Comparison of ENCODE assay signal across 10 mouse cellular contexts in the genomic region with DNA sequence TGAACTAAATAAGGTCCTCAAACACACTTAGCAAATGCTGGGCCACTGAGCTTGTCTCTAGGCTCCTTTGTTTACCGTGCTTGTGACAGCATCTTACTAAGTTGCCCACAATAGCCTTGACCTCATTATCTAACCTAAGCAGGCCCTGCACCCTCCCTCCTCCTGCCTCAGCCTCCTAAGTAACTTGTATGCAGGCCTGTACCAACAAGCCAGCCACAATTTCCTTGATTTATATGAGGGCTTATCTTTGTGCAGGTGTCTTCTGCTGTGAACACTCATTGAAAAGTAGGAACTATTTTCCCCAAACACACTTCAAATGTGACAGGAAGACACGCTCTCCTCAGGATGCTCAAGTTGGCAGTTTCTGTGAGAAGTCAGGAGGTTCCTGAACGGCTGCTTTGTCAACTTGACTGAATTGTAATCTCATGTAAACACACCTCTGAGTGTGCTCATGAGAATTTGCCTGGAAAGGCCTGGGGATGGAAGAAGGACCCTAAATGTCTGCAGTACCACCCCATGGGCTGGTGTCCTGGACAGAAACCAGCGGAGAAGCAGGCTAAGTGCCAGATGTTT. TPM values are rescaled to one million over a fixed set of nuclear protein-coding genes. Genes with fewer than 3 reads are reported as not detected.
DNase-seq lines count a peak whose midpoint lies in the region; ATAC-seq and TF ChIP-seq lines count a peak whose summit lies in the region.
"Had no signal": no experiment of that assay in that cellular context is flagged by ENCODE, and none has a peak within 500 bp of the region (broad histone marks: within the 10 kb centered on the region; RNA-seq: fewer than 3 reads in every experiment).

No protein-coding gene starts in this region.

- no peaks in the 10 kb centered on the region for H3K27me3 ChIP-seq in midbrain, embryonic 11.5 days (ENCODE audit: control insufficient read depth, insufficient read depth, low read length)
- H3K27me3 ChIP-seq in midbrain, embryonic 15.5 days (replicated peaks), result no peaks in the 10 kb centered on the region
- no peaks in the 10 kb centered on the region for H3K27me3 ChIP-seq in hindbrain, embryonic 15.5 days
- no peaks in the 10 kb centered on the region for H3K27me3 ChIP-seq in neural tube, embryonic 13.5 days
- no peaks in the 10 kb centered on the region for H3K27me3 ChIP-seq in intestine, postnatal 0 days (replicated peaks; ENCODE audit: control insufficient read depth, insufficient read depth, low read length)
- H3K27me3 ChIP-seq: heart, embryonic 12.5 days; Patski had no signal

- H3K4me1 ChIP-seq in midbrain, embryonic 11.5 days (ENCODE audit: control insufficient read depth, insufficient read depth, low read length), result peaks cover 5% of the 10 kb centered on the region
- peaks cover 6% of the 10 kb centered on the region; the same call in 1 of the 2 replicates for H3K4me1 ChIP-seq in midbrain, embryonic 15.5 days
- peaks cover 10% of the 10 kb centered on the region for H3K4me1 ChIP-seq in hindbrain, embryonic 15.5 days (replicated peaks)
- peaks cover 9% of the 10 kb centered on the region for H3K4me1 ChIP-seq in neural tube, embryonic 13.5 days (replicated peaks)
- H3K4me1 ChIP-seq in intestine, postnatal 0 days (replicated peaks; ENCODE audit: control insufficient read depth, insufficient read depth, low read length), result no peaks in the 10 kb centered on the region

- H3K4me2 ChIP-seq in midbrain, embryonic 11.5 days, result no peak overlapping the region
- no peak overlapping the region for H3K4me2 ChIP-seq in midbrain, embryonic 15.5 days
- no peak overlapping the region for H3K4me2 ChIP-seq in hindbrain, embryonic 15.5 days
- H3K4me2 ChIP-seq in neural tube, embryonic 13.5 days, result no peak overlapping the region
- no peak overlapping the region for H3K4me2 ChIP-seq in intestine, postnatal 0 days (replicated peaks; ENCODE audit: low read depth)
- H3K4me2 ChIP-seq: heart, embryonic 12.5 days had no signal

- H3K36me3 ChIP-seq in midbrain, embryonic 11.5 days (ENCODE audit: control insufficient read depth, insufficient read depth, low read length), result no peaks in the 10 kb centered on the region
- H3K36me3 ChIP-seq in midbrain, embryonic 15.5 days (replicated peaks), result no peaks in the 10 kb centered on the region
- H3K36me3 ChIP-seq in hindbrain, embryonic 15.5 days, result no peaks in the 10 kb centered on the region
- H3K36me3 ChIP-seq in neural tube, embryonic 13.5 days, result no peaks in the 10 kb centered on the region
- H3K36me3 ChIP-seq in intestine, postnatal 0 days (ENCODE audit: control insufficient read depth, insufficient read depth), result no peaks in the 10 kb centered on the region
- H3K36me3 ChIP-seq: heart, embryonic 12.5 days had no signal

- H3K4me3 ChIP-seq in midbrain, embryonic 11.5 days (ENCODE audit: low read depth, low read length), result no peak overlapping the region
- H3K4me3 ChIP-seq in midbrain, embryonic 15.5 days, result no peak overlapping the region
- H3K4me3 ChIP-seq in hindbrain, embryonic 15.5 days, result no peak overlapping the region
- H3K4me3 ChIP-seq in neural tube, embryonic 13.5 days, result no peak overlapping the region
- H3K4me3 ChIP-seq in intestine, postnatal 0 days (ENCODE audit: low read depth, low read length), result no peak overlapping the region
- H3K4me3 ChIP-seq: heart, embryonic 12.5 days had no signal

- peak overlapping the region; percentile 79 for H3K27ac ChIP-seq in midbrain, embryonic 11.5 days (ENCODE audit: low read depth, low read length)
- no peak overlapping the region for H3K27ac ChIP-seq in midbrain, embryonic 15.5 days
- peak overlapping the region; percentile 9; the same call in 1 of the 2 replicates for H3K27ac ChIP-seq in hindbrain, embryonic 15.5 days (replicated peaks)
- H3K27ac ChIP-seq in neural tube, embryonic 13.5 days (replicated peaks), result peak overlapping the region; percentile 14; the same call in 1 of the 2 replicates
- no peak overlapping the region for H3K27ac ChIP-seq in intestine, postnatal 0 days (ENCODE audit: low read depth, low read length)

- DNase-seq in midbrain, embryonic 11.5 days (ENCODE audit: low spot score, missing footprints), result no peak
- peak; percentile 35 for DNase-seq in c-Kit-positive CD71-positive TER-119-negative erythroid progenitor cells, embryonic 14.5 days (ENCODE audit: low read depth)
- no peak for DNase-seq in kidney, postnatal 10 days
- DNase-seq in testis, postnatal 14 days (ENCODE audit: low spot score), result no peak

- TF ChIP-seq CTCF in intestine, postnatal 0 days (IDR thresholded peaks at IDR 0.05; ENCODE audit: low read depth), result no peak

- no peaks in the 10 kb centered on the region for H3K9me3 ChIP-seq in midbrain, embryonic 11.5 days (ENCODE audit: control insufficient read depth, low read length)
- H3K9me3 ChIP-seq in midbrain, embryonic 15.5 days, result no peaks in the 10 kb centered on the region
- no peaks in the 10 kb centered on the region for H3K9me3 ChIP-seq in hindbrain, embryonic 15.5 days
- H3K9me3 ChIP-seq in neural tube, embryonic 13.5 days, result no peaks in the 10 kb centered on the region
- H3K9me3 ChIP-seq in intestine, postnatal 0 days (ENCODE audit: control insufficient read depth), result no peaks in the 10 kb centered on the region
- H3K9me3 ChIP-seq: heart, embryonic 12.5 days had no signal

- 38% methylated on average over 4 of the region's 4 CpGs for WGBS in midbrain, embryonic 11.5 days
- WGBS in midbrain, embryonic 15.5 days, result 32% methylated on average over 4 of the region's 4 CpGs
- WGBS in hindbrain, embryonic 15.5 days, result 29% methylated on average over 4 of the region's 4 CpGs
- 23% methylated on average over 4 of the region's 4 CpGs for WGBS in neural tube, embryonic 13.5 days
- 43% methylated on average over 4 of the region's 4 CpGs for WGBS in intestine, postnatal 0 days

- ATAC-seq in midbrain, embryonic 11.5 days (ENCODE audit: low FRiP score), result no peak
- ATAC-seq in midbrain, embryonic 15.5 days (replicated peaks), result no peak; the same call in 1 of the 2 replicates
- ATAC-seq in hindbrain, embryonic 15.5 days (ENCODE audit: low FRiP score, low read depth), result 0 out of 2 replicates have a peak, but pooled peaks have one; percentile 19
- ATAC-seq in neural tube, embryonic 13.5 days (ENCODE audit: low read depth), result no peak
- ATAC-seq in intestine, postnatal 0 days, result no peak

- H3K9ac ChIP-seq in midbrain, embryonic 11.5 days (ENCODE audit: low read length), result no peak overlapping the region
- H3K9ac ChIP-seq in midbrain, embryonic 15.5 days, result no peak overlapping the region
- H3K9ac ChIP-seq in hindbrain, embryonic 15.5 days, result no peak overlapping the region
- no peak overlapping the region for H3K9ac ChIP-seq in neural tube, embryonic 13.5 days
- H3K9ac ChIP-seq in intestine, postnatal 0 days (ENCODE audit: low read depth, low read length), result no peak overlapping the region
- H3K9ac ChIP-seq: heart, embryonic 12.5 days had no signal

RNA-seq across cellular contexts. Expression of gene Edaradd, which starts 17.5 kb away (rescaled TPM):
- 2.2 and 3.2 TPM in 2 replicates for polyA plus RNA-seq in midbrain, embryonic 11.5 days (2014; fragmentation: Nextera tagmentation; extraction: Ambion mirVana)
- polyA plus RNA-seq in midbrain, embryonic 15.5 days (2015; fragmentation: Nextera tagmentation; extraction: Ambion mirVana), result 1.4 and 1.5 TPM in 2 replicates
- polyA plus RNA-seq in hindbrain, embryonic 15.5 days (2015; fragmentation: Nextera tagmentation; extraction: Ambion mirVana), result 1.7 and 1.8 TPM in 2 replicates
- 1.0 and 1.4 TPM in 2 replicates for polyA plus RNA-seq in neural tube, embryonic 13.5 days (2015; fragmentation: Nextera tagmentation; extraction: Ambion mirVana)
- polyA plus RNA-seq in intestine, postnatal 0 days (2015; fragmentation: Nextera tagmentation; extraction: Ambion mirVana), result 0.14 and 0.17 TPM in 2 replicates
- polyA plus RNA-seq: Patski had no signal

RNA-seq across cellular contexts. Expression of gene Lgals8, which starts 38.0 kb away (rescaled TPM):
- polyA plus RNA-seq in midbrain, embryonic 11.5 days (2014; fragmentation: Nextera tagmentation; extraction: Ambion mirVana), result 10.5 and 13.8 TPM in 2 replicates
- 20.3 and 25.6 TPM in 2 replicates for polyA plus RNA-seq in midbrain, embryonic 15.5 days (2015; fragmentation: Nextera tagmentation; extraction: Ambion mirVana)
- polyA plus RNA-seq in hindbrain, embryonic 15.5 days (2015; fragmentation: Nextera tagmentation; extraction: Ambion mirVana), result 20.9 and 23.0 TPM in 2 replicates
- 21.9 and 23.5 TPM in 2 replicates for polyA plus RNA-seq in neural tube, embryonic 13.5 days (2015; fragmentation: Nextera tagmentation; extraction: Ambion mirVana)
- polyA plus RNA-seq in intestine, postnatal 0 days (2015; fragmentation: Nextera tagmentation; extraction: Ambion mirVana), result 53.2 and 55.6 TPM in 2 replicates

Comparison
In these comparisons a context has a peak if more than half of its experiments do, and no peak if none do; other contexts are left out.
1. H3K27ac ChIP-seq: peak in midbrain, embryonic 11.5 days (single experiment), hindbrain, embryonic 15.5 days (single experiment) and neural tube, embryonic 13.5 days (single experiment); none in midbrain, embryonic 15.5 days (single experiment) and intestine, postnatal 0 days (single experiment).